Mouse (Mus musculus) liver, embryonic 11.5 days (tissue): Measurements from ENCODE around the gene Urah. TPM values are rescaled to one million over a fixed set of nuclear protein-coding genes. Genes with fewer than 3 reads are reported as not detected.

ENCODE experiments used
- ATAC-seq: fragments of 200-750 bp; cut with Nextera tagmentation; replicated peaks from 2 replicates; pipeline ENCODE4 v1.8.0; 2017; ENCODE audit warnings: moderate number of reproducible peaks, mild to moderate bottlenecking, moderate TSS enrichment, moderate library complexity; ENCODE audit not compliant: low FRiP score
- DNase-seq: peaks from one replicate; pipeline ENCODE4 v3.0.0-alpha.2; 2017; ENCODE audit warnings: low spot score
- H3K27ac ChIP-seq: fragments of 300-500 bp; sonication (generic); 2 replicates; pipeline ENCODE4 v1.5.1; 2014; ENCODE audit warnings: mild to moderate bottlenecking, low read depth, low read length, control low read depth
- H3K27me3 ChIP-seq: fragments of 300-500 bp; sonication (generic); replicated peaks from 2 replicates; pipeline ENCODE4 v1.6.1; 2014; ENCODE audit warnings: low read length, mixed read lengths; ENCODE audit not compliant: control insufficient read depth, insufficient read depth
- H3K36me3 ChIP-seq: fragments of 300-500 bp; sonication (generic); 2 replicates; pipeline ENCODE4 v1.6.1; 2014; ENCODE audit warnings: mild to moderate bottlenecking, low read length, moderate library complexity, mixed read lengths; ENCODE audit not compliant: control insufficient read depth, insufficient read depth
- H3K4me1 ChIP-seq: fragments of 300-500 bp; sonication (generic); replicated peaks from 2 replicates; pipeline ENCODE4 v1.6.1; 2014; ENCODE audit warnings: low read length, mixed read lengths; ENCODE audit not compliant: control insufficient read depth, insufficient read depth
- H3K4me2 ChIP-seq: fragments of 300-500 bp; sonication (generic); 2 replicates; pipeline ENCODE4 v1.6.1; 2014; ENCODE audit warnings: mild to moderate bottlenecking, control low read depth, moderate library complexity
- H3K4me3 ChIP-seq: fragments of 300-500 bp; sonication (generic); 2 replicates; pipeline ENCODE4 v1.5.1; 2014; ENCODE audit warnings: low read depth, low read length, control low read depth
- H3K9ac ChIP-seq: fragments of 300-500 bp; sonication (generic); 2 replicates; pipeline ENCODE4 v1.6.1; 2014; ENCODE audit warnings: low read depth, low read length, control low read depth
- H3K9me3 ChIP-seq: fragments of 300-500 bp; sonication (generic); 2 replicates; pipeline ENCODE4 v1.6.1; 2016; ENCODE audit warnings: low read length, inconsistent platforms, mixed read lengths; ENCODE audit not compliant: control insufficient read depth
- WGBS: fragments of 180-500 bp; shearing (Covaris S2); extraction: QIAGEN DNeasy Blood & Tissue Kit; methylation state at CpG from one replicate; pipeline ENCODE4 v1.1.7; 2014; 5-methylcytosine and 5-hydroxymethylcytosine counted together
- polyA plus RNA-seq: library from polyadenylated mRNA; unstranded; fragments of >200 nt; fragmentation: Nextera tagmentation; extraction: Ambion mirVana; gene quantifications from 2 replicates; pipeline ENCODE4 v1.2.1, GENCODE M21; 2014

The Urah gene
- polyA plus RNA-seq, 1 experiment from 2014 or later: 2.7 TPM

DNA sequence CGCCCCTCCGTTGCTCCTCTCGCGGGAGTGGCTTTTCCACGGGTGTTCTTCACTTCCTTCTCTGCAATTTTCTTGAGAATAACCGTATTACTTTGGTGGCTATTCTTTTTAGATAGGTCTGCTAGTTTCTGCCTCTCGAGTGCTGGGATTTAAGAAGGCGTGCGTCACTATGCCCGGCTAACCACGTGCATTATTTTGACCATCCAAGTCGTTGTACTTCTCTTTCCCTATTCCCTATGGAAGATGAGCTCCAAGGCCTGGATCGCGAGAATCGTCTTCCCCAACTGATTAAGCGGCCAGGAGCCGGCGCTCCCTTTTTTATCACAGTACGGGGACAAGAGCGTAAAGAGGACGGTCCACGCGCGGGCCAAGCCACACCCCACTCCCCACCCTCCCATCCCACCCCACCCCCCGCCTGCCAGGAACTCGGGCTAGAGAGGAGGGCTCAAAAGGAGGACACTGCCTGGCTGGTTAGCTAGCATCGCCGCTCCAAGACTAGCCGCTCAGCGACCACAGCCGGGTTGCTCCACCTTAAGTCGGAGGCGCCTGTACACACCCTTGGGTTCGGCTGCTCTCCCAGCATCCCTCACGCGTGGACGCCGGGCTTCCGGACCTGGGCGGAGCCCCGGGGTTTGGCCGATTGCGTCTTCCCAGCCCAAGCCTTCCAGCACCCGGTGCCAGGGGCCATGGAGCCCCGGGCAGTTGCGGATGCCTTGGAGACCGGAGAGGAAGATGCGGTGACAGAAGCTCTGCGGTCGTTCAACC is 22.1 kb downstream of the Urah start, which contains the start of gene Ric8a:
Gene Ric8a (plus strand): TSS at position 173 of the 765 bp plus-strand sequence.
- WGBS: under 1% methylated on average over 50 of the region's 50 CpGs
- DNase-seq (peak; percentile 85), ATAC-seq (peak; percentile 82)
- Histone ChIP-seq H3K27me3 (no peaks in the 10 kb centered on the region), H3K4me1 (peaks cover 22% of the 10 kb centered on the region), H3K9me3 (no peaks in the 10 kb centered on the region), H3K36me3 (peaks cover 44% of the 10 kb centered on the region), H3K4me2 (peak within 1 kb of the TSS; percentile 99), H3K4me3 (peak within 1 kb of the TSS; percentile 67), H3K9ac (peak within 1 kb of the TSS; percentile 91), H3K27ac (peak within 1 kb of the TSS; percentile 95)

DNA sequence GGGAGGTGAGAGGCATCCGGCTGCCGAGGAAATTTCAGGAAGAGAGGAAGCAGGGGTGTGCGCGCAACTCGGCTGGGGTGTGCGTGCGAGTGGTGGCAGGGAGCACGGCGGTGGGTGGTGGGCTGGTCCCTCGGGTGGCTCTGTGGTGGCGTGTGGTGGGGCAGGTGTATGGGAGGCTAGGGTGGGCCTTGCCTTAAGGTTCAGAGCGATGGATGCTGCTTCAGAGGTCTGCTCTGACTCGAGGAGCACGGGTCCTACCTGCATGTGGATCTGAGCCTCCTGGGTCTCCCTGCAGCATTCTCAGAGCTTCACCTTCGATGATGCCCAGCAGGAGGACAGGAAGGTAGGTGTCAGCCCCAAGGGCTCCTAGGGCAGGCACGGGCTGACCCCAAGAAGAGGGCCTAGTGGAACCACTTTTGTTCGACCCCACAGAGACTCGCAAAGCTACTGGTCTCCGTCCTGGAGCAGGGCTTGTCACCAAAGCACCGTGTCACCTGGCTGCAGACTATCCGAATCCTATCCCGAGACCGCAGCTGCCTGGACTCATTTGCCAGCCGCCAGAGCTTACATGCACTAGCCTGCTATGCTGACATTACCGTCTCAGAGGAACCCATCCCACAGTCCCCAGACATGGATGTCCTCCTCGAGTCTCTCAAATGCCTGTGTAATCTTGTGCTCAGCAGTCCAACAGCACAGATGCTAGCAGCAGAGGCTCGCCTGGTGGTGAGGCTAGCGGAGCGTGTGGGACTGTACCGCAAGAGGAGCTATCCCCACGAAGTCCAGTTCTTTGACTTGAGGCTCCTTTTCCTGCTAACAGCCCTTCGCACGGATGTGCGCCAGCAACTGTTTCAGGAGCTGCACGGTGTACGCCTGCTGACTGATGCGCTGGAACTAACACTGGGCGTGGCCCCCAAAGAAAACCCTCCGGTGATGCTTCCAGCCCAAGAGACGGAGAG is 23.0 kb downstream of the Urah start, which contains the start of gene Bet1l:
Gene Bet1l (minus strand): TSS at position 28 of the 956 bp plus-strand sequence.
- H3K4me3 ChIP-seq: peak within 1 kb of the TSS; percentile 67
- peak; percentile 44 for DNase-seq
- H3K36me3 ChIP-seq: peaks cover 43% of the 10 kb centered on the region
- 30% methylated on average over 40 of the region's 40 CpGs for WGBS
- H3K27me3 ChIP-seq: no peaks in the 10 kb centered on the region
- H3K9ac ChIP-seq: peak within 1 kb of the TSS; percentile 91
- no peaks in the 10 kb centered on the region for H3K9me3 ChIP-seq
- peak within 1 kb of the TSS; percentile 95 for H3K27ac ChIP-seq
- peaks cover 22% of the 10 kb centered on the region for H3K4me1 ChIP-seq
- peak; percentile 32 for ATAC-seq
- H3K4me2 ChIP-seq: peak within 1 kb of the TSS; percentile 99

DNA sequence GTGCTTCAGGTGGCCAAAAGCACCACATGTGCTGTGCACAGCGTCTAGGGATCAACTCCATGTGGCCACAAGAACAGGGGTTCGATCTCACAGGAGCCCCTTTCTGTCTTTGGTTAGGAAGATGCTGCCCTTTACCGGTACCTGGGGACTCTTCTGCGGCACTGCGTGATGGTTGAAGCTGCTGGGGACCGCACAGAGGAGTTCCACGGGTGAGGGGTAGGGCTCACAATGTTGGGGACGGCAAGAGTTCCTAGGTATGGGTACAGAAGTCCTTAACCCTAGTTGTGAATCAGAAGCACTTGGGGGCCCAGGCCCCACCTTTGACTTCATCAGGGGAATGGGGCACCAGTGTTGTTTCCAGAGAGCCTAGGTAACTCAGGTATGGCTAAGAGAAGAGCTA is 23.9 kb downstream of the Urah start:
- WGBS: 94% methylated on average over 8 of the region's 8 CpGs
- no peak for DNase-seq
- H3K4me3 ChIP-seq: peak overlapping the region; percentile 67; the same call in 1 of the 2 replicates

DNA sequence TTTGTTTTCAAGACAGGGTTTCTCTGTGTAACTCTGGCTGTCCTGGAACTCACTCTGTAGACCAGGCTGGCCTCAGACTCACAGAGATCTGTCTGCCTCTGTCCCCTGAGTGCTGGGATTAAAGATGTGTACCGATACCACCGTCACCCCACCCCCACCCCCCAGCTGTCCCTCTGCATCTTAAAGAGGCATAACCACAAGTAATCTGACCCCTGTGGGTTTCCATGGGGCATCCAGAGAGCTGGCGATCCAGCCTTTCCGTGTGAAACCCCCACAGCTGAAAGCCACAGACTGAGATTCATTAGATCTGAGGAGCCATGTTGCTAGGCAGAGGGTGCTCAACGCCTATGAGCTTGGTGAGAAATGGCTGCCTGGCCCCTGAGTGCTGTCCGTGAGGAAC is 25.2 kb downstream of the Urah start:
- H3K4me2 ChIP-seq: no peak overlapping the region
- DNase-seq (no peak), ATAC-seq (no peak)
- 80% methylated on average over 6 of the region's 6 CpGs for WGBS
- no peak overlapping the region for H3K27ac ChIP-seq
- H3K4me1 ChIP-seq: peaks cover 15% of the 10 kb centered on the region
- H3K36me3 ChIP-seq: peaks cover 40% of the 10 kb centered on the region
- no peaks in the 10 kb centered on the region for H3K9me3 ChIP-seq
- no peak overlapping the region for H3K4me3 ChIP-seq
- H3K9ac ChIP-seq: no peak overlapping the region
- no peaks in the 10 kb centered on the region for H3K27me3 ChIP-seq

More for the DNA sequence above, 23.9 kb downstream of the Urah start:
- peaks cover 40% of the 10 kb centered on the region for H3K36me3 ChIP-seq
- peak overlapping the region; percentile 99 for H3K4me2 ChIP-seq
- H3K4me1 ChIP-seq: peaks cover 17% of the 10 kb centered on the region
- no peak for ATAC-seq
- no peak overlapping the region for H3K9ac ChIP-seq
- no peak overlapping the region for H3K27ac ChIP-seq
- H3K27me3 ChIP-seq: no peaks in the 10 kb centered on the region
- H3K9me3 ChIP-seq: no peaks in the 10 kb centered on the region

DNA sequence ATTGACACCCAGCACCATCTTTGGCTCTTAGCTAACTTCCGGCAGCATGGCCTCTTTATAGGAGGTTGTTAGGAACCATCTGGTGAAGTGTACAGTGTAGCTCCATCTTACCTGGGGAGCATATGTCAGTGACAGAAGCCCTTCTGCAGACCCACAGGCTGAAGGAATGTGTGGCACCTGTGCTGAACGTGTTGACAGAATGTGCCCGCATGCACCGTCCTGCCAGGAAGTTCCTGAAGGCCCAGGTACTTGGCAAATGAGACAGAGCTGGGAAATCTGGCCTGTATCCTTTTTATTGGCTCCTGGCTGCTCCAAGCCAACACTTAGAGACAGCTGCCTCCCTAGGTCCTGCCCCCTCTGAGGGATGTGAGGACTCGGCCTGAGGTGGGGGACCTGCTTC is 25.9 kb downstream of the Urah start:
- Histone ChIP-seq H3K4me3 (no peak overlapping the region), H3K4me2 (no peak overlapping the region), H3K4me1 (peaks cover 9% of the 10 kb centered on the region), H3K9ac (no peak overlapping the region), H3K36me3 (peaks cover 40% of the 10 kb centered on the region), H3K27me3 (no peaks in the 10 kb centered on the region), H3K9me3 (no peaks in the 10 kb centered on the region), H3K27ac (no peak overlapping the region)
- WGBS: 89% methylated on average over 5 of the region's 5 CpGs
- DNase-seq (no peak), ATAC-seq (no peak)

DNA sequence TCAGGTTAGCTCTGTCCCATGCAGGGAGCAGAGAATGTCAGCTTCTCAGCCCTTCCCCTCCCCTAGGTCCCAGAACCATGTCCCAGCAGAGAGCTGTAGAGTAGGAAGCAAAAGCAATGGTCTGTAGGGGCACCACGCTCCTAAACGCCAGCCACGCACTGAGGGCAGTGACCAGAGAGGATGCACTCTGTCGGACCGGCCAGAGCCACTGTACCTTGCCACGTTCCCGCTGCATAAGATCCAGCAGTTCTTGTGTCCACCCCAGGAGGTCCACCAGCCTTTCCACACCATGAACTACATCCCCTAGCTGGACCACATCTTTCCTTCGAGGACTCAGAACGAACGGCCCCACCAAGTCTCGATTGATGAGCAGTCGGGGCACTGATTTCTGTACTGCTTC is 29.9 kb downstream of the Urah start:
- Histone ChIP-seq H3K4me3 (no peak overlapping the region), H3K27ac (no peak overlapping the region), H3K4me1 (no peaks in the 10 kb centered on the region), H3K4me2 (no peak overlapping the region), H3K9me3 (no peaks in the 10 kb centered on the region), H3K9ac (no peak overlapping the region), H3K36me3 (peaks cover 39% of the 10 kb centered on the region), H3K27me3 (no peaks in the 10 kb centered on the region)
- 89% methylated on average over 12 of the region's 12 CpGs for WGBS
- ATAC-seq (no peak), DNase-seq (no peak)

DNA sequence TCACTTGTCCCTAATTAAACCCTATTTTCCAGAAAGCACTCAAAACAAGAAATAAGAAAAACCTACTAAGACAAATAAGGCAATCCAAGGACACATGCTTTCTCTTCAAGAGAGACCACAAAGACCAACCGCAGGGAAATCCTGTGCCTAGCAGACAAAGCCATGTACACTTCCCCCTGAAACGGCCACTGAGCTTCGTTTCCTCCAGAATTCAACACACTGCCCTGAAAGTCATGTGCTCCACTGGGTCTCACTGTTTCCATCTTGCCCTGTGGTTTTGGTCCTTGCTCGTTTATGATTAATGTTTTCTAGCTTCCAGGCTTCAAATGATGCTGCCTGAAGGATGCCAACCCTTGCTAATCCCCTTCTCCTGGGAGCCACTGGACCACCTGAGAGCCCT is 39.4 kb downstream of the Urah start:
- WGBS: 66% methylated on average over 4 of the region's 4 CpGs
- no peak overlapping the region for H3K4me3 ChIP-seq
- peaks cover 7% of the 10 kb centered on the region; the same call in 1 of the 2 replicates for H3K4me1 ChIP-seq
- 0 out of 2 replicates have a peak overlapping the region, but pooled peaks have one; percentile 19 for H3K27ac ChIP-seq
- ATAC-seq (no peak), DNase-seq (no peak)
- H3K36me3 ChIP-seq: peaks cover 10% of the 10 kb centered on the region; the same call in 1 of the 2 replicates
- no peak overlapping the region for H3K9ac ChIP-seq
- no peaks in the 10 kb centered on the region for H3K9me3 ChIP-seq
- H3K4me2 ChIP-seq: no peak overlapping the region
- H3K27me3 ChIP-seq: no peaks in the 10 kb centered on the region

- 0 out of 2 replicates have a peak, but pooled peaks cover 8% of the 10 kb centered on the region for H3K36me3 ChIP-seq
- 78% methylated on average over 6 of the region's 6 CpGs for WGBS
- ATAC-seq (no peak), DNase-seq (no peak)
- H3K9me3 ChIP-seq: no peaks in the 10 kb centered on the region
- H3K4me2 ChIP-seq: no peak overlapping the region
- H3K9ac ChIP-seq: no peak overlapping the region
- peaks cover 20% of the 10 kb centered on the region; the same call in 1 of the 2 replicates for H3K4me1 ChIP-seq
- H3K27ac ChIP-seq: no peak overlapping the region
- H3K4me3 ChIP-seq: no peak overlapping the region
- no peaks in the 10 kb centered on the region for H3K27me3 ChIP-seq
Measured at GRCm38 (mm10) chr7:140877364-140877763, 42.5 kb downstream of the Urah start.
